Comparison of ENCODE assay signal across 15 mouse cellular contexts in genomic region chr11:54073291-54073690, GRCm38 (mm10). TPM values are rescaled to one million over a fixed set of nuclear protein-coding genes. Genes with fewer than 3 reads are reported as not detected.
A peak's percentile ranks its signal among the peaks of the same experiment; 100 is the strongest.
DNase-seq lines count a peak whose midpoint lies in the region; ATAC-seq and TF ChIP-seq lines count a peak whose summit lies in the region.
"Had no signal": no experiment of that assay in that cellular context is flagged by ENCODE, and none has a peak within 500 bp of the region (broad histone marks: within the 10 kb centered on the region; RNA-seq: fewer than 3 reads in every experiment).

No protein-coding gene starts in this region.

- H3K4me3 ChIP-seq in lung, postnatal 0 days (ENCODE audit: low read depth, low read length) = no peak overlapping the region
- H3K4me3 ChIP-seq in embryonic facial prominence, embryonic 13.5 days = no peak overlapping the region
- no peak overlapping the region for H3K4me3 ChIP-seq in limb, embryonic 14.5 days (replicated peaks; ENCODE audit: low read length)
- H3K4me3 ChIP-seq in midbrain, embryonic 14.5 days (replicated peaks; ENCODE audit: low read depth, low read length) = no peak overlapping the region
- H3K4me3 ChIP-seq: kidney, embryonic 15.5 days; megakaryocyte, embryonic 14.5 days; neural tube, embryonic 13.5 days had no signal

- peaks cover 10% of the 10 kb centered on the region; the same call in 1 of the 2 replicates for H3K27me3 ChIP-seq in lung, postnatal 0 days (replicated peaks; ENCODE audit: insufficient read depth, low read length)
- no peaks in the 10 kb centered on the region for H3K27me3 ChIP-seq in embryonic facial prominence, embryonic 13.5 days
- H3K27me3 ChIP-seq in limb, embryonic 14.5 days (ENCODE audit: control insufficient read depth, insufficient read depth, low read length) = no peaks in the 10 kb centered on the region
- H3K27me3 ChIP-seq in midbrain, embryonic 14.5 days (ENCODE audit: control insufficient read depth, insufficient read depth, low read length) = peaks cover 2% of the 10 kb centered on the region; the same call in 1 of the 2 replicates
- H3K27me3 ChIP-seq: kidney, embryonic 15.5 days had no signal

- peak; percentile 14; the same call in 1 of the 2 replicates for ATAC-seq in lung, postnatal 0 days
- no peak for ATAC-seq in embryonic facial prominence, embryonic 13.5 days (ENCODE audit: insufficient number of reproducible peaks, insufficient read depth, low FRiP score, low TSS enrichment, low read depth)
- no peak for ATAC-seq in limb, embryonic 14.5 days (ENCODE audit: low FRiP score, low read depth)
- no peak for ATAC-seq in activated CD4-positive, CD25-positive, alpha-beta regulatory T cell, adult 4 months
- ATAC-seq in midbrain, embryonic 14.5 days (ENCODE audit: low FRiP score, low TSS enrichment) = no peak

- TF ChIP-seq CTCF in lung, postnatal 0 days (IDR thresholded peaks at IDR 0.05) = no peak

- no peaks in the 10 kb centered on the region for H3K9me3 ChIP-seq in lung, postnatal 0 days (ENCODE audit: low read length)
- H3K9me3 ChIP-seq in embryonic facial prominence, embryonic 13.5 days = no peaks in the 10 kb centered on the region
- H3K9me3 ChIP-seq in limb, embryonic 14.5 days (ENCODE audit: control insufficient read depth, low read length) = no peaks in the 10 kb centered on the region
- H3K9me3 ChIP-seq in midbrain, embryonic 14.5 days (ENCODE audit: control insufficient read depth, low read length) = no peaks in the 10 kb centered on the region
- H3K9me3 ChIP-seq: kidney, embryonic 15.5 days; megakaryocyte, embryonic 14.5 days; neural tube, embryonic 13.5 days had no signal

- WGBS in lung, postnatal 0 days = 38% methylated on average over 4 of the region's 4 CpGs
- WGBS in embryonic facial prominence, embryonic 13.5 days = 34% methylated on average over 4 of the region's 4 CpGs
- 44% methylated on average over 4 of the region's 4 CpGs for WGBS in limb, embryonic 14.5 days
- WGBS in midbrain, embryonic 14.5 days = 35% methylated on average over 4 of the region's 4 CpGs

- H3K4me2 ChIP-seq in lung, postnatal 0 days (replicated peaks; ENCODE audit: low read depth, low read length) = no peak overlapping the region
- no peak overlapping the region for H3K4me2 ChIP-seq in embryonic facial prominence, embryonic 13.5 days
- H3K4me2 ChIP-seq in limb, embryonic 14.5 days (replicated peaks; ENCODE audit: low read depth, low read length, severe bottlenecking) = no peak overlapping the region
- no peak overlapping the region for H3K4me2 ChIP-seq in midbrain, embryonic 14.5 days (ENCODE audit: low read length)
- H3K4me2 ChIP-seq: kidney, embryonic 15.5 days; lung, embryonic 14.5 days; neural tube, embryonic 13.5 days had no signal

- no peaks in the 10 kb centered on the region for H3K36me3 ChIP-seq in lung, postnatal 0 days (ENCODE audit: insufficient read depth, low read length)
- no peaks in the 10 kb centered on the region for H3K36me3 ChIP-seq in embryonic facial prominence, embryonic 13.5 days
- H3K36me3 ChIP-seq in limb, embryonic 14.5 days (ENCODE audit: control insufficient read depth, insufficient read depth, low read length) = no peaks in the 10 kb centered on the region
- H3K36me3 ChIP-seq in midbrain, embryonic 14.5 days (ENCODE audit: control insufficient read depth, insufficient read depth, low read length) = no peaks in the 10 kb centered on the region
- H3K36me3 ChIP-seq: kidney, embryonic 15.5 days; neural tube, embryonic 13.5 days had no signal

- no peak overlapping the region for H3K27ac ChIP-seq in lung, postnatal 0 days (ENCODE audit: low read length)
- H3K27ac ChIP-seq in embryonic facial prominence, embryonic 13.5 days = peak overlapping the region; percentile 33; the same call in 1 of the 2 replicates
- H3K27ac ChIP-seq in limb, embryonic 14.5 days (replicated peaks; ENCODE audit: low read depth, low read length) = no peak overlapping the region
- H3K27ac ChIP-seq in midbrain, embryonic 14.5 days (replicated peaks; ENCODE audit: low read depth, low read length) = no peak overlapping the region
- H3K27ac ChIP-seq: kidney, embryonic 15.5 days; neural tube, embryonic 13.5 days had no signal

- H3K4me1 ChIP-seq in lung, postnatal 0 days (ENCODE audit: insufficient read depth, low read depth, low read length) = no peaks in the 10 kb centered on the region; the same call in 1 of the 2 replicates
- H3K4me1 ChIP-seq in embryonic facial prominence, embryonic 13.5 days = peaks cover 23% of the 10 kb centered on the region
- peaks cover 6% of the 10 kb centered on the region for H3K4me1 ChIP-seq in limb, embryonic 14.5 days (ENCODE audit: control insufficient read depth, insufficient read depth, low read length)
- H3K4me1 ChIP-seq in midbrain, embryonic 14.5 days (ENCODE audit: control insufficient read depth, insufficient read depth, low read length) = peaks cover 5% of the 10 kb centered on the region; the same call in 1 of the 2 replicates

- H3K9ac ChIP-seq in lung, postnatal 0 days (replicated peaks; ENCODE audit: low read depth) = no peak overlapping the region
- no peak overlapping the region for H3K9ac ChIP-seq in embryonic facial prominence, embryonic 13.5 days
- H3K9ac ChIP-seq in limb, embryonic 14.5 days (ENCODE audit: low read depth, low read length, severe bottlenecking) = no peak overlapping the region
- no peak overlapping the region for H3K9ac ChIP-seq in midbrain, embryonic 14.5 days (replicated peaks; ENCODE audit: low read length)
- H3K9ac ChIP-seq: kidney, embryonic 15.5 days; lung, embryonic 14.5 days; neural tube, embryonic 13.5 days had no signal

- peak; percentile 52 for DNase-seq in adrenal gland, adult 2 months
- DNase-seq in adrenal gland, postnatal 14 days = no peak
- DNase-seq in lung, postnatal 0 days (ENCODE audit: low spot score) = no peak
- no peak for DNase-seq in lung, postnatal 36 days
- peak; percentile 36 for DNase-seq in limb, embryonic 14.5 days (ENCODE audit: low spot score)
- DNase-seq in midbrain, embryonic 14.5 days = no peak
- DNase-seq: heart, adult 18-20 months; heart, postnatal 14 days; lung, embryonic 14.5 days had no signal

- no peak for TF ChIP-seq EP300 in lung, postnatal 0 days (IDR thresholded peaks at IDR 0.05)

- TF ChIP-seq POLR2A in limb, embryonic 14.5 days (IDR thresholded peaks at IDR 0.05; ENCODE audit: borderline replicate concordance, extremely low read depth, insufficient read depth, insufficient read length) = no peak

RNA-seq across cellular contexts. Expression of gene Pdlim4, which starts 4.5 kb away (rescaled TPM):
- total RNA-seq in adrenal gland, adult 2 months (2021) = 10 to 100 TPM; 16.1 to 18.7 TPM
- 86.7 and 101 TPM in 2 replicates for polyA plus RNA-seq in adrenal gland, adult 2 months (2012; rRNA removed)
- 12.6 and 15.0 TPM in 2 replicates for total RNA-seq in adrenal gland, postnatal 14 days (2021)
- 7.3 and 8.6 TPM in 2 replicates for polyA plus RNA-seq in lung, postnatal 0 days (2015; fragmentation: Nextera tagmentation; extraction: Ambion mirVana)
- polyA plus RNA-seq in embryonic facial prominence, embryonic 13.5 days (2015; fragmentation: Nextera tagmentation; extraction: Ambion mirVana) = 168 and 172 TPM in 2 replicates
- 115 and 157 TPM in 2 replicates for polyA plus RNA-seq in limb, embryonic 14.5 days (2012; rRNA removed)
- polyA plus RNA-seq in limb, embryonic 14.5 days (2014; fragmentation: Nextera tagmentation; extraction: Ambion mirVana) = 129 and 141 TPM in 2 replicates
- polyA plus RNA-seq in activated CD4-positive, CD25-positive, alpha-beta regulatory T cell, adult 4 months (2017; shearing (Covaris generic)) = 1 to 10 TPM in 1 of 2 experiments, under 1 TPM in 1; 0.57 to 1.3 TPM
- 21.4 and 25.0 TPM in 2 replicates for polyA plus RNA-seq in midbrain, embryonic 14.5 days (2014; fragmentation: Nextera tagmentation; extraction: Ambion mirVana)
- total RNA-seq: CH12.LX had no signal

RNA-seq across cellular contexts. Expression of gene P4ha2, which starts 26.6 kb away (rescaled TPM):
- 10 to 100 TPM; 36.5 to 39.6 TPM for total RNA-seq in adrenal gland, adult 2 months (2021)
- polyA plus RNA-seq in adrenal gland, adult 2 months (2012; rRNA removed) = 10.9 and 12.1 TPM in 2 replicates
- 24.3 and 28.3 TPM in 2 replicates for total RNA-seq in adrenal gland, postnatal 14 days (2021)
- 21.4 and 26.5 TPM in 2 replicates for polyA plus RNA-seq in lung, postnatal 0 days (2015; fragmentation: Nextera tagmentation; extraction: Ambion mirVana)
- 68.2 and 76.4 TPM in 2 replicates for polyA plus RNA-seq in embryonic facial prominence, embryonic 13.5 days (2015; fragmentation: Nextera tagmentation; extraction: Ambion mirVana)
- 106 TPM in 2 replicates for polyA plus RNA-seq in limb, embryonic 14.5 days (2012; rRNA removed)
- polyA plus RNA-seq in limb, embryonic 14.5 days (2014; fragmentation: Nextera tagmentation; extraction: Ambion mirVana) = 83.3 and 94.1 TPM in 2 replicates
- not detected for polyA plus RNA-seq in activated CD4-positive, CD25-positive, alpha-beta regulatory T cell, adult 4 months (2017; shearing (Covaris generic))
- 6.5 and 10.5 TPM in 2 replicates for polyA plus RNA-seq in midbrain, embryonic 14.5 days (2014; fragmentation: Nextera tagmentation; extraction: Ambion mirVana)

RNA-seq across cellular contexts. Expression of gene Slc22a4, which starts 45.4 kb away (rescaled TPM):
- 10 to 100 TPM in 1 of 2 experiments, 1 to 10 TPM in 1; 7.1 to 10.8 TPM for total RNA-seq in adrenal gland, adult 2 months (2021)
- polyA plus RNA-seq in adrenal gland, adult 2 months (2012; rRNA removed) = 7.1 and 10.3 TPM in 2 replicates
- 3.5 and 7.2 TPM in 2 replicates for total RNA-seq in adrenal gland, postnatal 14 days (2021)
- polyA plus RNA-seq in lung, postnatal 0 days (2015; fragmentation: Nextera tagmentation; extraction: Ambion mirVana) = 0.70 and 1.1 TPM in 2 replicates
- polyA plus RNA-seq in embryonic facial prominence, embryonic 13.5 days (2015; fragmentation: Nextera tagmentation; extraction: Ambion mirVana) = 2.9 and 3.9 TPM in 2 replicates
- 2.7 and 3.2 TPM in 2 replicates for polyA plus RNA-seq in limb, embryonic 14.5 days (2012; rRNA removed)
- 3.4 and 5.2 TPM in 2 replicates for polyA plus RNA-seq in limb, embryonic 14.5 days (2014; fragmentation: Nextera tagmentation; extraction: Ambion mirVana)
- under 1 TPM in 1 of 2 experiments, not detected in 1; 0.20 TPM for polyA plus RNA-seq in activated CD4-positive, CD25-positive, alpha-beta regulatory T cell, adult 4 months (2017; shearing (Covaris generic))
- 2.5 TPM in 2 replicates for polyA plus RNA-seq in midbrain, embryonic 14.5 days (2014; fragmentation: Nextera tagmentation; extraction: Ambion mirVana)
- total RNA-seq: CH12.LX had no signal

Comparison
In these comparisons a context has a peak if more than half of its experiments do, and no peak if none do; other contexts are left out.
1. DNase-seq: peak in adrenal gland, adult 2 months (single experiment) and limb, embryonic 14.5 days (single experiment); none in adrenal gland, postnatal 14 days (single experiment), lung, postnatal 0 days (single experiment), lung, postnatal 36 days (single experiment) and midbrain, embryonic 14.5 days (single experiment).